Mouse (Mus musculus): Measurements from ENCODE around the gene Vmn1r70. TPM values are rescaled to one million over a fixed set of nuclear protein-coding genes. Genes with fewer than 3 reads are reported as not detected.

Gene Vmn1r70
- total RNA-seq (2023), result not detected

DNA sequence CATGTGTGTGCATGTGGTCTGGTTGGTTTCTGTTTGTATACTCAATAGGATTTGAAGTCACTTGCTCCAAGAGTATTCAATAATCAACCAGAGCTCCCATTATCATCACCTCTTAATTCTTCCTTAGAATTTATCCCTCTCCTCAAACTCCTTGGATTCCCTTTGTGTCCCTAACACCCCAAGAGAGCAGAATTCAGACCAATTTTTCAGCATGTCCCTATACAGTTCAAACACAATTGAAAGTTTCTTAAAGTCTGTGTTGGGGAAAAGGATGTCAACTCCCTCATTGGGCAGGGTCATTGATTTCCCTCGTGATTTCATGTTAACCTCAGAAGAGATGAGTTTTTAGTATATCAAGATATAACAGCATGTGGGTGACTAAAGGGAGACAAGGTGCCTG is at the start of gene Vmn1r70:
Vmn1r70 (plus strand) TSS at position 301 of the 400 bp plus-strand sequence.

DNA sequence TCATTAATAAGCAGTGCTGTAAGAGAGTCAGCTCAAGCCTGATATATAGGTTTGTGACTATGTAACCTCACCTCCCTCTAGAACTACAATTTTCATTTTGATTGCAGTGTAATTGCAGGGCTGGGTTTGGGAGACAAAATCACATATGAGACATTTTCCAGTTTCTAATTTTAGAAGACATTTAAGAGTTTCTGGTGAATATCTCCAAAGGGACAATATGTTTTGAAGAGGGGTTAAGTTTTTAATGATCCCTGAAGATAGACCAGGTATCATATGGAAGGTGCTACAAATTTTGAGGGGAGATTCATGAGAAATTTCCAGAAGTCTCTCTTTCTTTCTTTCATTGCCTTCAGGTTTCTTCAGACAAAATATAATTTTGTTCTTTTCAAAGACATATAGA is 17.8 kb upstream of the Vmn1r70 start, which contains the start of gene Vmn1r69:
Vmn1r69 (minus strand) TSS at position 101 of the 400 bp plus-strand sequence.

Other genes starting within 250 kb of the Vmn1r70 start
- not detected for gene Vmn1r67, start 188.2 kb upstream of the Vmn1r70 start, total RNA-seq (2023)
- under 1 TPM; 0.31 to 0.49 TPM for gene Zik1, start 136.1 kb upstream of the Vmn1r70 start, total RNA-seq (2023)
- not detected for gene Vmn1r68, start 73.0 kb upstream of the Vmn1r70 start, total RNA-seq (2023)
- not detected for gene Vmn1r69, start 17.9 kb upstream of the Vmn1r70 start, total RNA-seq (2023)
- gene Nlrp4b, start 56.3 kb downstream of the Vmn1r70 start, total RNA-seq (2023), result not detected
- not detected for gene Vmn1r71, start 122.8 kb downstream of the Vmn1r70 start, total RNA-seq (2023)